Comparison of ENCODE assay signal across 20 mouse cellular contexts in genomic region chr11:50198916-50199315, GRCm38 (mm10).
"Had no signal": no experiment of that assay in that cellular context is flagged by ENCODE, and none has a peak within 500 bp of the region (broad histone marks: within the 10 kb centered on the region; RNA-seq: fewer than 3 reads in every experiment).

No protein-coding gene starts in this region.

- H3K27ac ChIP-seq: kidney, embryonic 15.5 days; limb, embryonic 10.5 days; limb, embryonic 13.5 days; neural tube, embryonic 12.5 days; neural tube, embryonic 15.5 days had no signal

- H3K9ac ChIP-seq: kidney, embryonic 15.5 days; limb, embryonic 13.5 days; liver, embryonic 15.5 days; neural tube, embryonic 12.5 days; neural tube, embryonic 15.5 days had no signal

- H3K4me3 ChIP-seq: kidney, embryonic 15.5 days; limb, embryonic 10.5 days; limb, embryonic 13.5 days; liver, embryonic 15.5 days; neural tube, embryonic 12.5 days; neural tube, embryonic 15.5 days had no signal

- H3K4me2 ChIP-seq: kidney, embryonic 15.5 days; limb, embryonic 13.5 days; liver, embryonic 11.5 days; liver, embryonic 15.5 days; midbrain, embryonic 11.5 days; neural tube, embryonic 12.5 days; neural tube, embryonic 15.5 days had no signal

- DNase-seq: kidney, adult 11 months; kidney, adult 8-10 months; kidney, postnatal 10 days; kidney, postnatal 36 days; lung, adult 2 months; lung, postnatal 14 days; lung, postnatal 4 days; midbrain, embryonic 14.5 days; right cerebral cortex, adult 18-20 months; right cerebral cortex, postnatal 14 days; right cerebral cortex, postnatal 4 days; thymus, postnatal 25 days had no signal

- H3K27me3 ChIP-seq: kidney, embryonic 15.5 days; limb, embryonic 13.5 days; liver, embryonic 15.5 days; neural tube, embryonic 12.5 days; neural tube, embryonic 15.5 days had no signal

- H3K9me3 ChIP-seq: kidney, embryonic 15.5 days; limb, embryonic 10.5 days; limb, embryonic 13.5 days; liver, embryonic 15.5 days; neural tube, embryonic 12.5 days; neural tube, embryonic 15.5 days had no signal

- H3K4me1 ChIP-seq: kidney, embryonic 15.5 days; limb, embryonic 10.5 days; limb, embryonic 13.5 days; neural tube, embryonic 12.5 days; neural tube, embryonic 15.5 days had no signal
